Mouse (Mus musculus) ES-Bruce4 (cell line): Measurements from ENCODE around the gene Ugt1a2.

ENCODE experiments used
- CTCF ChIP-seq: IDR thresholded peaks from one replicate; pipeline ENCODE4 v1.8.1; 2011; ENCODE audit warnings: low read depth, low read length
- POLR2A ChIP-seq: IDR thresholded peaks from one replicate; pipeline ENCODE4 v1.8.1; 2011; ENCODE audit warnings: low read length; ENCODE audit not compliant: insufficient read depth

- no peak for TF ChIP-seq POLR2A
- no peak for TF ChIP-seq CTCF
These were observed 18.2 kb downstream of the Ugt1a2 start for GRCm38 (mm10) chr1:88218591-88218990.
